Comparison of ENCODE assay signal across 8 mouse cellular contexts in the genomic region with DNA sequence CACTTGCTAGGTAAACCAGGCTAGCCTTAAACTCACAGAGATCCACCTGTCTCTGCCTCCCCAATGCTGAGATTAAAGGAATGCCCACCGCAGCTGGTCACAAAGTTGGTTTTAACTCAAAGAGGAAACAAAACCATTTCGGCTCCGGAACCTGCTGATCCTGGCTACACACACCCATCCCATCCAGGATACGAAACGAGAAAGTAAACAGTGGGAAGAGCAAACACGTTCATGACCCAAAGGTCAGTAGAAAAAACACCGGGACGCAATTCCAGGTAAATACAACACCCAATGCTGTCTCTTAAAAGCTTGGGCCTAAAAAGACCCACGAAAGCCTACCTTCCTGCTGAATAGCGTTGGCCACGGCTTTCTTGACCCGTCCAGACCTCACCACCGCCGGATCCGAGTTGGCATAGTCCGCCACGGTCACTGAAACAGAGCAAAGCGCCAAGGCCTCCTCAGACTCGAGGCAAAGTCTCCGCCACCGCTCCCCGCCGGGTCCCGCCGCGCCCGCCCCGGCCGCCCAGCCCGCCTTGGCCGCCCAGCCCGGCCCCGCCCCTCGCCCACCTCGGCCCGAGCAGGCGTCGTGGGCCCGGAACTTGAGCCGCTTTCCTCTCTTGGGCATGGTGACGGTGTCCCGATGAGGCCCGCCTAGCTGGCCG. TPM values are rescaled to one million over a fixed set of nuclear protein-coding genes. Genes with fewer than 3 reads are reported as not detected.
DNase-seq lines count a peak whose midpoint lies in the region; ATAC-seq and TF ChIP-seq lines count a peak whose summit lies in the region.

No protein-coding gene starts in this region.

- peaks cover 13% of the 10 kb centered on the region for H3K36me3 ChIP-seq in midbrain, postnatal 0 days (ENCODE audit: insufficient read depth, low read length)

- H3K4me2 ChIP-seq in midbrain, postnatal 0 days (ENCODE audit: low read depth, low read length, poor library complexity, severe bottlenecking), result peak overlapping the region; percentile 44

- H3K27me3 ChIP-seq in midbrain, postnatal 0 days (ENCODE audit: insufficient read depth, low read length), result no peaks in the 10 kb centered on the region

- no peak for DNase-seq in cerebellum, adult 9-10 months
- DNase-seq in thymus, postnatal 14 days, result peak; percentile 11
- no peak for DNase-seq in thymus, postnatal 4 days
- DNase-seq in large intestine, adult 2 months (ENCODE audit: low read depth, low spot score), result peak; percentile 48
- DNase-seq in midbrain, postnatal 0 days (ENCODE audit: low spot score), result no peak
- no peak for DNase-seq in urinary bladder, postnatal 4 days (ENCODE audit: low spot score in 2 of 2)

- H3K4me1 ChIP-seq in midbrain, postnatal 0 days (ENCODE audit: insufficient read depth, low read length), result no peaks in the 10 kb centered on the region

- no peak for TF ChIP-seq CTCF in midbrain, postnatal 0 days (IDR thresholded peaks at IDR 0.05)

- H3K9me3 ChIP-seq in midbrain, postnatal 0 days (ENCODE audit: low read length), result no peaks in the 10 kb centered on the region

- under 1% methylated on average over 44 of the region's 44 CpGs for WGBS in large intestine, adult 2 months
- 2% methylated on average over 30 of the region's 44 CpGs for WGBS in midbrain, postnatal 0 days

- H3K4me3 ChIP-seq in midbrain, postnatal 0 days (ENCODE audit: low read depth, low read length), result peak overlapping the region; percentile 90

- peak overlapping the region; percentile 93 for H3K9ac ChIP-seq in midbrain, postnatal 0 days (replicated peaks; ENCODE audit: low read length, poor library complexity, severe bottlenecking)

- H3K27ac ChIP-seq in midbrain, postnatal 0 days (ENCODE audit: low read depth, low read length), result peak overlapping the region; percentile 80

- 0 out of 2 replicates have a peak, but pooled peaks have one; percentile 31 for ATAC-seq in cerebellum, adult (ENCODE audit: insufficient number of reproducible peaks, low FRiP score, low TSS enrichment)
- peak; percentile 77 for ATAC-seq in midbrain, postnatal 0 days (ENCODE audit: low FRiP score)
- no peak; the same call in 1 of the 2 replicates for ATAC-seq in frontal cortex, adult (ENCODE audit: low TSS enrichment)

RNA-seq across cellular contexts. Expression of gene Tmem183a, which starts 0.5 kb away (rescaled TPM):
- 162 and 202 TPM in 2 replicates for polyA plus RNA-seq in large intestine, adult 2 months (2012; rRNA removed)
- 245 and 286 TPM in 2 replicates for total RNA-seq in midbrain, postnatal 0 days (2014; rRNA removed)
- polyA plus RNA-seq in midbrain, postnatal 0 days (2015; fragmentation: Nextera tagmentation; extraction: Ambion mirVana), result 120 and 125 TPM in 2 replicates

RNA-seq across cellular contexts. Expression of gene 4933406M09Rik, which starts 24.4 kb away (rescaled TPM):
- polyA plus RNA-seq in large intestine, adult 2 months (2012; rRNA removed), result not detected in 2 replicates
- total RNA-seq in midbrain, postnatal 0 days (2014; rRNA removed), result not detected in 2 replicates
- not detected in 2 replicates for polyA plus RNA-seq in midbrain, postnatal 0 days (2015; fragmentation: Nextera tagmentation; extraction: Ambion mirVana)

RNA-seq across cellular contexts. Expression of gene Ppfia4, which starts 28.6 kb away (rescaled TPM):
- 7.2 and 7.7 TPM in 2 replicates for polyA plus RNA-seq in large intestine, adult 2 months (2012; rRNA removed)
- total RNA-seq in midbrain, postnatal 0 days (2014; rRNA removed), result 42.0 and 43.3 TPM in 2 replicates
- polyA plus RNA-seq in midbrain, postnatal 0 days (2015; fragmentation: Nextera tagmentation; extraction: Ambion mirVana), result 28.7 and 29.1 TPM in 2 replicates

RNA-seq across cellular contexts. Expression of gene Cyb5r1, which starts 44.0 kb away (rescaled TPM):
- 28.7 and 37.4 TPM in 2 replicates for polyA plus RNA-seq in large intestine, adult 2 months (2012; rRNA removed)
- 5.3 and 7.4 TPM in 2 replicates for total RNA-seq in midbrain, postnatal 0 days (2014; rRNA removed)
- polyA plus RNA-seq in midbrain, postnatal 0 days (2015; fragmentation: Nextera tagmentation; extraction: Ambion mirVana), result 7.9 and 8.3 TPM in 2 replicates

RNA-seq across cellular contexts. Expression of gene Adipor1, which starts 53.9 kb away (rescaled TPM):
- polyA plus RNA-seq in large intestine, adult 2 months (2012; rRNA removed), result 91.1 and 107 TPM in 2 replicates
- 98.7 and 110 TPM in 2 replicates for total RNA-seq in midbrain, postnatal 0 days (2014; rRNA removed)
- polyA plus RNA-seq in midbrain, postnatal 0 days (2015; fragmentation: Nextera tagmentation; extraction: Ambion mirVana), result 74.1 and 80.5 TPM in 2 replicates

Comparison
In these comparisons a context has a peak if more than half of its experiments do, and no peak if none do; other contexts are left out.
1. DNase-seq: peak in thymus, postnatal 14 days (single experiment) and large intestine, adult 2 months (single experiment); none in cerebellum, adult 9-10 months (single experiment), thymus, postnatal 4 days (single experiment), midbrain, postnatal 0 days (single experiment) and urinary bladder, postnatal 4 days (0 of 2).